Mouse (Mus musculus) adrenal gland, postnatal 4 days (tissue): ENCODE data around the gene Zkscan17. TPM values are rescaled to one million over a fixed set of nuclear protein-coding genes. Genes with fewer than 3 reads are reported as not detected.

ENCODE experiments used
- DNase-seq, 2 experiments: peaks; one replicate each; pipeline ENCODE4 v3.0.0; 2021 to 2022; ENCODE audit warnings: low spot score in 2 of 2, mixed read lengths in 2 of 2
- total RNA-seq, 2 experiments: library from RNA; stranded (reverse); gene quantifications; 2 replicates each; pipeline ENCODE4 v1.2.3; 2021

Zkscan17 gene
- total RNA-seq, 2 experiments from 2014 or later = 37.3 to 38.1 TPM

DNA sequence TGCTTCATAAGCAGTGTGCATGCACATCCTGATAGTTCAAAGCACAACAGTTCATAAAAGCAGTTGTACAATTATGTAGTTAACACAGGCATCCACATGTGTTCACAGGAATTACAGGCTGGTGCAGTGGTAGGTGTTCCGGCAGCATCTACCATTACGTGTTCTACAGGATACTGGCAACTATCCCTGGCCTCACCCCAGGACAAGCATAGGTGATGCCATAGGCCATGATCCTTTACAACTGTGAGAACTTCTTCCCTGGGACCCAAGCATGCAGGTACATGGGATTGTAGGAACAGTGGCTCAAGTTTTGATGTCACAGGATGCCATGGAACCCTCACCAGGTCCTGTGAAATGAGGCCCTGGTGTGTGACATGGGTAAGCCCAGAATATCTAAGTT lies 66.1 kb downstream of the Zkscan17 start:
- no peak for DNase-seq

GRCm38 (mm10) chr11:59458973-59459372 lies 67.6 kb downstream of the Zkscan17 start:
- DNase-seq = no peak

GRCm38 (mm10) chr11:59456891-59457290 lies 69.7 kb downstream of the Zkscan17 start:
- no peak for DNase-seq

- DNase-seq = no peak
Measured at GRCm38 (mm10) chr11:59456346-59456745, 70.2 kb downstream of the Zkscan17 start.

DNA sequence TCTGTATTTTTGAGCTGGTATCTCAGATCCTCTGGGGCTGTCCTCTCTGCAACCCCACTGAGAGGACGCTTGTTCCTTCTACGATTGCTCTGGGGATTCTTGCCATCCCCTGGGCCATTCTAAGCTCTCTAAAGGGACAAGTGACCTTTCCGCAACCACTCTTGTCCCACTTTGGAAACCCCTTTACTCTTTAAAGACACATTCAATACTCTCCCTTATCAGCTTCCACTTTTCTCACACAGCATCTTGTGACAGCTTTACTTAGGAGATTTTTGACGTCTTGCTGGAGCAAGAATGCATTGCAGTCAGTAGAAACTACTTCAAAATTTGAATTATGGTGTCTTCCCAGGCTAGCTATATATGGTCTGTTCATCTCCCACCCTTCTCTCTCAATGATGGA lies 75.5 kb downstream of the Zkscan17 start, which contains the start of gene Snap47:
Gene Snap47 (minus strand): TSS at position 101 of the 400 bp plus-strand sequence.
- no peak for DNase-seq

- DNase-seq = no peak
Measured at GRCm38 (mm10) chr11:59450230-59450771, 76.2 kb downstream of the Zkscan17 start.

- DNase-seq = peak; percentile 84 to 85
Measured at GRCm38 (mm10) chr11:59449741-59450229, 76.8 kb downstream of the Zkscan17 start, which contains the start of gene Jmjd4. Gene Jmjd4 (plus strand): TSS chr11:59450045.

GRCm38 (mm10) chr11:59443102-59443501 lies 83.4 kb downstream of the Zkscan17 start:
- DNase-seq = no peak

GRCm38 (mm10) chr11:59437954-59438353 lies 88.6 kb downstream of the Zkscan17 start:
- DNase-seq = no peak

Other genes starting within 250 kb of the Zkscan17 start
- gene Wnt3a, start 236.0 kb downstream of the Zkscan17 start, total RNA-seq = not detected
- gene Wnt9a, start 219.8 kb downstream of the Zkscan17 start, total RNA-seq = 1 to 10 TPM; 1.9 to 2.5 TPM
- not detected for gene Prss38, start 151.1 kb downstream of the Zkscan17 start, total RNA-seq
- 10 to 100 TPM; 11.4 to 12.1 TPM for gene Jmjd4, start 76.7 kb downstream of the Zkscan17 start, total RNA-seq
- gene Snap47, start 75.6 kb downstream of the Zkscan17 start, total RNA-seq = 10 to 100 TPM; 73.3 to 76.6 TPM
- gene Zfp867, start 54.3 kb downstream of the Zkscan17 start, total RNA-seq = 10 to 100 TPM in 1 of 2 experiments, 1 to 10 TPM in 1; 9.7 to 10.1 TPM
- gene Nlrp3, start 14.8 kb upstream of the Zkscan17 start, total RNA-seq = under 1 TPM; 0.84 to 0.85 TPM
- gene Olfr222, start 49.5 kb upstream of the Zkscan17 start, total RNA-seq = not detected
- gene Olfr223, start 66.5 kb upstream of the Zkscan17 start, total RNA-seq = not detected
- 100 to 1,000 TPM; 235 to 240 TPM for gene Mprip, start 134.6 kb upstream of the Zkscan17 start, total RNA-seq